Mouse (Mus musculus) erythroid progenitor cell, adult 5-6 weeks (primary cell): ENCODE data around the gene Dag1. TPM values are rescaled to one million over a fixed set of nuclear protein-coding genes. Genes with fewer than 3 reads are reported as not detected.

Experiments used
- total RNA-seq, 2 experiments: library from RNA; stranded (forward) in 1 of 2; stranded (reverse) in 1 of 2; fragments of 150-400 nt in 1 of 2; fragments of 186-747, 209-891 nt in 1 of 2; gene quantifications; 2 replicates each; pipeline versions ENCODE4 v1.2.3 to v1.2.4; 2015 to 2017; ENCODE audit warnings: low replicate concordance in 2 of 2

Dag1 gene
- total RNA-seq, 2 experiments from 2014 or later: 6.3 to 14.3 TPM

Other genes starting within 250 kb of the Dag1 start
- gene Gmppb, start 214.7 kb downstream of the Dag1 start, total RNA-seq (2015; ENCODE audit: low replicate concordance): 5.8 and 5.9 TPM in 2 replicates
- gene Gmppb, start 214.7 kb downstream of the Dag1 start, total RNA-seq (2017; ENCODE audit: low replicate concordance): 6.4 and 13.9 TPM in 2 replicates
- 2.2 TPM in 1 of 2 replicates, not detected in the other for gene Amigo3, start 210.8 kb downstream of the Dag1 start, total RNA-seq (2015; ENCODE audit: low replicate concordance)
- 1.1 and 3.6 TPM in 2 replicates for gene Amigo3, start 210.8 kb downstream of the Dag1 start, total RNA-seq (2017; ENCODE audit: low replicate concordance)
- gene Mst1, start 183.5 kb downstream of the Dag1 start, total RNA-seq (2015; ENCODE audit: low replicate concordance): 22.0 and 63.3 TPM in 2 replicates
- gene Mst1, start 183.5 kb downstream of the Dag1 start, total RNA-seq (2017; ENCODE audit: low replicate concordance): 7.7 and 14.1 TPM in 2 replicates
- 1,337 and 1,464 TPM in 2 replicates for gene Rnf123, start 180.6 kb downstream of the Dag1 start, total RNA-seq (2015; ENCODE audit: low replicate concordance)
- gene Rnf123, start 180.6 kb downstream of the Dag1 start, total RNA-seq (2017; ENCODE audit: low replicate concordance): 890 and 970 TPM in 2 replicates
- gene Apeh, start 169.4 kb downstream of the Dag1 start, total RNA-seq (2015; ENCODE audit: low replicate concordance): 265 and 389 TPM in 2 replicates
- gene Apeh, start 169.4 kb downstream of the Dag1 start, total RNA-seq (2017; ENCODE audit: low replicate concordance): 454 and 497 TPM in 2 replicates
- gene Bsn, start 73.6 kb downstream of the Dag1 start, total RNA-seq (2015; ENCODE audit: low replicate concordance): under 0.01 and 0.42 TPM in 2 replicates
- gene Bsn, start 73.6 kb downstream of the Dag1 start, total RNA-seq (2017; ENCODE audit: low replicate concordance): 1.5 TPM in 1 of 2 replicates, not detected in the other
- gene Nicn1, start 26.5 kb upstream of the Dag1 start, total RNA-seq (2015; ENCODE audit: low replicate concordance): not detected in 2 replicates
- gene Nicn1, start 26.5 kb upstream of the Dag1 start, total RNA-seq (2017; ENCODE audit: low replicate concordance): 0.64 and 0.91 TPM in 2 replicates
- gene Amt, start 32.9 kb upstream of the Dag1 start, total RNA-seq (2015; ENCODE audit: low replicate concordance): not detected in 2 replicates
- gene Amt, start 32.9 kb upstream of the Dag1 start, total RNA-seq (2017; ENCODE audit: low replicate concordance): not detected in 2 replicates
- gene Rhoa, start 42.2 kb upstream of the Dag1 start, total RNA-seq (2015; ENCODE audit: low replicate concordance): 157 and 175 TPM in 2 replicates
- 253 and 313 TPM in 2 replicates for gene Rhoa, start 42.2 kb upstream of the Dag1 start, total RNA-seq (2017; ENCODE audit: low replicate concordance)
- gene Tcta, start 42.2 kb upstream of the Dag1 start, total RNA-seq (2015; ENCODE audit: low replicate concordance): 5.9 and 11.5 TPM in 2 replicates
- gene Tcta, start 42.2 kb upstream of the Dag1 start, total RNA-seq (2017; ENCODE audit: low replicate concordance): 2.3 and 2.4 TPM in 2 replicates
- gene Gpx1, start 74.9 kb upstream of the Dag1 start, total RNA-seq (2015; ENCODE audit: low replicate concordance): 4,218 and 4,387 TPM in 2 replicates
- 2,703 and 2,741 TPM in 2 replicates for gene Gpx1, start 74.9 kb upstream of the Dag1 start, total RNA-seq (2017; ENCODE audit: low replicate concordance)
- gene Usp4, start 83.9 kb upstream of the Dag1 start, total RNA-seq (2015; ENCODE audit: low replicate concordance): 162 and 251 TPM in 2 replicates
- gene Usp4, start 83.9 kb upstream of the Dag1 start, total RNA-seq (2017; ENCODE audit: low replicate concordance): 123 and 148 TPM in 2 replicates
- gene 1700102P08Rik, start 128.8 kb upstream of the Dag1 start, total RNA-seq (2015; ENCODE audit: low replicate concordance): 2.1 and 2.2 TPM in 2 replicates
- gene 1700102P08Rik, start 128.8 kb upstream of the Dag1 start, total RNA-seq (2017; ENCODE audit: low replicate concordance): 1.2 and 4.6 TPM in 2 replicates
- gene Ccdc36, start 164.5 kb upstream of the Dag1 start, total RNA-seq (2015; ENCODE audit: low replicate concordance): not detected in 2 replicates
- gene Ccdc36, start 164.5 kb upstream of the Dag1 start, total RNA-seq (2017; ENCODE audit: low replicate concordance): 1.1 TPM in 1 of 2 replicates, not detected in the other
- not detected in 2 replicates for gene BC048562, start 172.5 kb upstream of the Dag1 start, total RNA-seq (2015; ENCODE audit: low replicate concordance)
- not detected in 2 replicates for gene BC048562, start 172.5 kb upstream of the Dag1 start, total RNA-seq (2017; ENCODE audit: low replicate concordance)
- 3.4 and 23.4 TPM in 2 replicates for gene Ccdc71, start 196.6 kb upstream of the Dag1 start, total RNA-seq (2015; ENCODE audit: low replicate concordance)
- gene Ccdc71, start 196.6 kb upstream of the Dag1 start, total RNA-seq (2017; ENCODE audit: low replicate concordance): 9.5 and 14.6 TPM in 2 replicates
- 2.5 and 2.9 TPM in 2 replicates for gene Klhdc8b, start 197.6 kb upstream of the Dag1 start, total RNA-seq (2015; ENCODE audit: low replicate concordance)
- 5.4 TPM in 1 of 2 replicates, not detected in the other for gene Klhdc8b, start 197.6 kb upstream of the Dag1 start, total RNA-seq (2017; ENCODE audit: low replicate concordance)
- gene Lamb2, start 215.8 kb upstream of the Dag1 start, total RNA-seq (2015; ENCODE audit: low replicate concordance): not detected in 2 replicates
- gene Lamb2, start 215.8 kb upstream of the Dag1 start, total RNA-seq (2017; ENCODE audit: low replicate concordance): not detected in 2 replicates
- gene Usp19, start 226.6 kb upstream of the Dag1 start, total RNA-seq (2015; ENCODE audit: low replicate concordance): 52.6 and 63.7 TPM in 2 replicates
- gene Usp19, start 226.6 kb upstream of the Dag1 start, total RNA-seq (2017; ENCODE audit: low replicate concordance): 54.7 and 58.7 TPM in 2 replicates
- 67.5 and 85.1 TPM in 2 replicates for gene Qars, start 243.7 kb upstream of the Dag1 start, total RNA-seq (2015; ENCODE audit: low replicate concordance)
- gene Qars, start 243.7 kb upstream of the Dag1 start, total RNA-seq (2017; ENCODE audit: low replicate concordance): 78.3 and 79.2 TPM in 2 replicates